Mouse (Mus musculus) v-Abl transformed pro-B cells (cell line): ENCODE data around the gene Il25.

ENCODE experiments used
- in situ Hi-C, 2 experiments: fragments of 400-800 bp; cut with MboI; formaldehyde crosslinking; loops; one replicate each; pipeline ENCODE4 v1.15.1; 2025; ENCODE audit not compliant: unreplicated experiment in 2 of 2

Il25 gene

DNA sequence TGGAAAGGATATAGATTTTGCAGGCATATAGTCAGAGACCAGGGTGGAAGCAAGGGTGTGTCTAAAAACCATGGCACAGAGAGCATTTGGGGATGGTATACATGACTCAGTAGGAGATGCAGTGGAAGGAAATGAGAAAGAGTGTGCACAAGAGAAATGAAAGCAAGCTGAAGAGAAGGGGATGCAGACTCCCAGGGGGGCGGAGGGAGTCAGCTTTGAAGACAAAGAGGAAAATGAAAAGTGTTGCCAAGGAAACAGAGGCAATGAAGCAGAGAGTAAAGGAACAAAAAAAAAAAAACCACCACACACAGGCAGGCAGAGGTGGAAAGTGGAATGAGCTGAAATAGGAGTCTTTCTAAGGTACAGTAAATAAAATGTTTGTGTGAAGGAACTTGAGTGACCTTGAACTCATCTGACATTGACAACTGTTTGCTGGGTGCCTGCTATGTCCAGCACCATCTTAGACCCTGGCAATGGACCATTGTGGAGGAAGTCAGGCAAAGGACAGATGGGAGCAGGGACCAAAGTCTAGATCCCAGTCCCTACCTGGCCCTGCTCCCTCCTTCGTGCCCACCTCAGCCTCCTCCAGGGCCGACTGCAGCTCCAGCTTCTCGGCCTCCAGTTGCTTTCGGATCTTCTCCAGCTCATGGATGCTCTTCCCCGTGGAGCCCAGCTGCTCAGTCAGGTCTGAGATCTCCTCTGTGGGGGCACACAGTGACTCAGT lies 41.7 kb downstream of the Il25 start:
- in situ Hi-C loops, result no loop called here

DNA sequence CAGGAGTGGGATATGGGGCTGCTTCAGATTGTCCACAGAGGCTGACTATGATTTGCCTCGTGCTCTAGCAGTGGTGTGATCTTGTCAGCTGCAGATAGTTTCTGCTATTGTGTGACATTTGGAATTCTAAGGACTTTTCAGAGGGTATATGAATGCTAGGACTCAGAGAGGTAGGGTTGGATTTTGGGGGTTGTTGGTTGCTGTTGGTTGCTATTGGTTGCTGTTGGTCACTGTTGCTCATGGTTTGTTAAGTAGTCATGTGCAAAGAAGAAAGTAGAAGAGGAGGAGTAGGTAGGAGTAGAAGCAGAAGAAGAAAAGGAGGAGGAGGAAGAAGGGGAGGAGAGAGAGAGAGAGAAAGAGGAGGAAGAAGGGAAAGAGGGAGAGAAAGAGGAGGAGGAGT lies 44.1 kb downstream of the Il25 start, which contains the start of gene Gm17428:
Gm17428 (plus strand) TSS at position 301 of the 400 bp plus-strand sequence.
- in situ Hi-C loops, result no loop called here

DNA sequence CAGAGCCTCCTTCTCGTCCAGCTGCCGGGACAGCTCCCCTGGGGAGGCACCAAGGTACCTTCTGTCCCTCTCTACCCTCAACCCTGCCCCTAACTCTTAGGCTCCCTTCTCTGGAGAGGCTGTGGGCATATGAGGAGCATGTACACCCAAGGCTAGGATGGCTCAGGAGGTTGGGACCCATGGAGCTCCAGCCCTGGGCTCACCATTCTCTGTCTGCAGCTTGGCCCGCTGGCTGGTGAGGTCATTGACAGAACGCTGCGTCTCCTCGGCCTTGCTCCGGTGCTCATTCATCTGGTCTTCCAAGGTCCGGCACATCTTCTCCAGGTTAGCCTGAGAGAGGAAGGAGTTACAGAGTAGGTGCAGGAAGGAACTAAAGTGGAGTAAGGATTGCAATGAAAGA lies 46.2 kb downstream of the Il25 start:
- in situ Hi-C loops, result no loop called here

DNA sequence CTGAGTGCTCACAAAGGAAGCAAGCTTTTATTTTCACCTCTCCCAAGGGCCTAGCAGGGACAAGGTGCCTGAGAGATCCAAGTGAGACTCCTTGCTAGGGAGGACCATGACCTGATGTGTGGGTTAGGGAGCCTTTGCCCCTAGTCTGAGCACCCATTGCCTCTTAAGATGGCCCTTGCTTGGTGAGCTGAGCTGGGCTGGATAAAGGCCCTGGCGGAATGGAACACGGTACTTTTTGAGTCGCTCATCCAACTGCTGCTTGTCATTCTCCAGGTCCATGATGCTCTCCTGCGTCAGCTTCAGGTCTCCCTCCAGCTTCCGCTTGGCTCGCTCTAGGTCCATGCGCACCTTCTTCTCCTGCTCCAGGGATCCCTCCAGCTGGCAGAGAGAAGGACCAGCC lies 49.4 kb downstream of the Il25 start:
- in situ Hi-C loops, result no loop called here
